Mouse (Mus musculus) left cerebral cortex, adult 2 months (tissue): ENCODE measurements around the gene Whrn. TPM values are rescaled to one million over a fixed set of nuclear protein-coding genes. Genes with fewer than 3 reads are reported as not detected.
A peak's percentile ranks its signal among the peaks of the same experiment; 100 is the strongest.

Experiments
- DNase-seq, 2 experiments: peaks; one replicate each; pipeline ENCODE4 v3.0.0; 2021 to 2022; ENCODE audit warnings: low spot score in 2 of 2, mixed read lengths in 1 of 2; ENCODE audit errors: extremely low spot score in 1 of 2
- H3K27ac ChIP-seq: fragments of 200-600 bp; 2 replicates; pipeline ENCODE4 v1.8.1; 2022
- H3K4me3 ChIP-seq: fragments of 200-600 bp; 2 replicates; pipeline ENCODE4 v1.8.1; 2022
- CTCF ChIP-seq: fragments of 200-600 bp; IDR thresholded peaks from 2 replicates; pipeline ENCODE4 v1.8.1; 2022; ENCODE audit warnings: antibody characterized with exemption, mild to moderate bottlenecking, moderate library complexity
- intact Hi-C: fragments of 180-260 bp; cut with DNase I; formaldehyde crosslinking; loops from one replicate; pipeline ENCODE4 v1.15.1; 2025
- total RNA-seq, 2 experiments: library from RNA; stranded (reverse); gene quantifications; 2 replicates each; pipeline ENCODE4 v1.2.3; 2021

Gene Whrn
- total RNA-seq, 2 experiments from 2014 or later, result 45.1 to 53.7 TPM

DNA sequence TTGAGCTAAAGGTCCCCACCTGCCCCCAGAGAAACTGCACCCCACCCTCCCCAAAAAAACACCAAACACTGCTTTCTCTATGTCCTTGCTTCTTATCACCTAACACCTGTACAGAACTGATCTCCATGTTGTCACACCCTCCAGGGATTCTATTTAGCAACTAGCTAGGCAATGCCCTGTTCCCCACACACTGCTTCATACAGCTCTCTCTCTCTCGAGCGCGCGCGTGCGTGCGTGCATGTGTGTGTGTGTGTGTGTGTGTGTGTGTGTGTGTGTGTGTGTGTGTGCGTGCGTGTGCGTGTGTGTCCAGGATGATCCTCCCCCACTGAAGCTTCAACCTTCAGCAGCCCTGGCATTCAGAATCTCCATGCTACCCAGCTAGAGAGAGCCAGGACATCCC lies 93.7 kb downstream of the Whrn start:
- intact Hi-C loops, result no loop called here
- no peak for DNase-seq
- no peak overlapping the region; the same call in 1 of the 2 replicates for H3K27ac ChIP-seq
- H3K4me3 ChIP-seq, result no peak overlapping the region; the same call in 1 of the 2 replicates
- no peak for TF ChIP-seq CTCF

DNA sequence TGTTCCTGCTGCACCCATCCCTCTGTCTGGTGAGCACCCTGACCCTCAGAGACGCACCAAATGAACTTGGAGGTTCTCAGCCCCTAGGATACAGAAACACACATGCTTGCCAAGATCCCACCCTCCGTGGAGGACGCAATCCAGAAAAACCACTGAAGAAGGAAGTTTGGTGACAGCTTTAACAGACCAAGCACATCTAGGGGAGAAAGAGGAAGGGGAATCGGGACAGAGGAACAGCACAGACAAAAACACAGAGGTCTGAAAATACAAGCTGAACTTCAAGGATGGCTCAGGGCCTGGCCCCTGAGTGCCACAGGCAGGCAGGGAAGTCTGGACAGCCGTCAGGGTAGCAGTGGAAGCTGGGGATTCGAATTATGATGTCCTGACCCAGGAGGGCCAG lies 94.2 kb downstream of the Whrn start:
- intact Hi-C loops, result no loop called here
- Histone ChIP-seq H3K4me3 (no peak overlapping the region), H3K27ac (0 out of 2 replicates have a peak overlapping the region, but pooled peaks have one; percentile 32)
- TF ChIP-seq CTCF, result no peak
- no peak for DNase-seq

DNA sequence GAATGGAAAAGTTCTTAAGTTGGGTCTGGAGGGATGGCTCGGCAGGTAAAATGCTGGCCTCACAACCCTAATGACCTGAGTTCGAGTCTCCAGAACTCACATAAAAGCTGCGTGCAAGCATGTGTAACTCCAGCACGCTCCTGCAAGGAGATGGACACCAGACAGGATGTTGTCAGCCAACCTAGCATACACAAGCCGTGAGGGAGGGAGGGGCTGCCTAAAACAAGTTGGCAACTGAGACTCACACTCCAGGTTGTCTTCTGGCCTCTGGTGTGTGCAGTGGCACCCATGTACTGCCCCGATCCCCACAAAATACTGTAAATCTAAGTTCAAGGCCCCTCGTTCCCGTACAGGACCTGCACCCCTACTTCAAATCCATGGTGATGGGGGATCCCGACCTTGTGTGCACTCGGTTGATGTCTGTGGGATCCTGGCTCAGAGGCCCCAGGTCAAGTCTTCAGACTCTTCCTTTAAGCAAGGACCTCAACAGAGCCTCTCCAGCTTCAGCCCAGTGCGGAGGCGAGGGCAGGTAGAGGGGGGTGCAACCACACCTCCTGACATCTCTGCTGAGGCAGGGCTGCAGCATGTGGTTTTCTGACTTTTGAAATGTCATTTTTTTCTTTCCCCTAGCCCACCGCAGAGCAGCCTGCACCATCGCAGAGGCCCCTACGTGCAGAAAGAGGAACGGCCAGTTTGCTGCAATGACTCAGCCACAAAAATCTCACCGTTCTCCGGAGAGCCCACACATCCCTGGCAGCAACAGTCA lies 95.1 kb downstream of the Whrn start:
- Histone ChIP-seq H3K4me3 (no peak overlapping the region), H3K27ac (no peak overlapping the region)
- TF ChIP-seq CTCF, result no peak
- intact Hi-C loops, result no loop called here
- no peak for DNase-seq

GRCm38 (mm10) chr4:63399691-63400270 lies 96.0 kb downstream of the Whrn start:
- intact Hi-C loops, result no loop called here
- no peak overlapping the region for H3K4me3 ChIP-seq
- no peak for DNase-seq
- H3K27ac ChIP-seq, result no peak overlapping the region
- no peak for TF ChIP-seq CTCF

DNA sequence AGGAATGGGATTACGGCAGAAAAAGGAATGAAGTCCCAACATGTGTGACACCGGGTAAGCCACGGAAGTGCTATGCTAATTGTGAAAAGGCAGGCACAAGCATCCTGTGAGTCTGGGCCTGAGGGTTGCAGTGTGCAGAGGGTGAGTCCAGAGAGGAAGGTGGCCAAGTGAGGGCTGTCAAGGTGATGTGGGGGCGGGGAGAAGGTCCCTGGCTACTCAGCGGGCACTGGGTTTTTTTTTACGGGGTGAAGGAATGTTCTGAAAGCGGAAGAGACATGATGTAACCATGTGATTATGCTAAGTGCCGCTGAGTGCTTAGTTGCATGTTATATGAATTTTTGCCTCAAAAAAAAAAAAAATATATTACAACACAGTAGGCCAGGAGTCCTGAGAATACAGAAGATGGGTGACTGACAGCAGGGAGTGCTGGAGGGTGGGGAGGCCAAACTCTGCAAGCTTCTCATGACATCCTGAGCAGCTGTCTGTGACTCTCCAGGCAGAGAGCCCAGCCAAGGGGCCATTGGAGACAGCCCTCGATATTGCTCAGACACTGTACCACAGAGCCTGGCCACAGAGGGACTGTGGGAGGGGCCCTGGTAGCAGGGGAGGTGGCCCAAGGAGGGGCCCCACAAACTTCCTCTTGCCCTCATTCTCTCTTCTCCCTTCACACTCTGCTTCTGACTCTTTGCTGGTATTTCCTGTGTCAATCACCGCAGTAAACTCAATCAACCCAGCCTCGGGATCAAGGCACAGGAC lies 96.8 kb downstream of the Whrn start:
- DNase-seq, result no peak
- intact Hi-C loops, result no loop called here

DNA sequence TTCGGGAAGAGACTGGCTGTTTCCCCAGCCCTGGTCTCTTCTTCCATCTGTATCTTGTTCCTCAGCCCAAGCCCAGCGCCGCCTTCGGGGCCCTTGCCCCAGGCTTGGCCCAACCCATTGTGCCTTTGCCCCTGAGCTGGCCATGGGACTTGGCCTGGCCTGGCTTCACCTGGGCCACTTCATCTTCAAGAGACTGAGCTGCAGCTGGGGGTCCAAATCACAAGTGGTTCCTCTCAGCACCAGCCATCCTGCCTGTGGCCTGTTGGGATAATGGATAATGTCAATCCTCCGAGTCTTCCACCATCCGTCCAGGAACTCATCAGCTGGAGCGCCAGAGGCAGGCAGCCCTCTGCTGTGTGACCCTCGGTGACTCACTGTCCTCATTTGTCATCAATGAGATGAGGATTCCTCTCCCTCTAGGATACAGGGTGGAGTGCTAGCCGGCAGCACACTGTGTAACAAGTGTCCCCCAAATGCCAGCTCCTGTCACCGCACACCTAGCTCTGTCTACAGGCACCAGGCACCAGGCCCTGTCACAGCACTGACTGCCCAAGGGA lies 97.7 kb downstream of the Whrn start:
- no peak for TF ChIP-seq CTCF
- Histone ChIP-seq H3K27ac (no peak overlapping the region), H3K4me3 (no peak overlapping the region)
- intact Hi-C loops, result no loop called here
- no peak for DNase-seq

More for the DNA sequence above, 96.8 kb downstream of the Whrn start:
- Histone ChIP-seq H3K27ac (no peak overlapping the region), H3K4me3 (no peak overlapping the region)
- TF ChIP-seq CTCF, result no peak

DNA sequence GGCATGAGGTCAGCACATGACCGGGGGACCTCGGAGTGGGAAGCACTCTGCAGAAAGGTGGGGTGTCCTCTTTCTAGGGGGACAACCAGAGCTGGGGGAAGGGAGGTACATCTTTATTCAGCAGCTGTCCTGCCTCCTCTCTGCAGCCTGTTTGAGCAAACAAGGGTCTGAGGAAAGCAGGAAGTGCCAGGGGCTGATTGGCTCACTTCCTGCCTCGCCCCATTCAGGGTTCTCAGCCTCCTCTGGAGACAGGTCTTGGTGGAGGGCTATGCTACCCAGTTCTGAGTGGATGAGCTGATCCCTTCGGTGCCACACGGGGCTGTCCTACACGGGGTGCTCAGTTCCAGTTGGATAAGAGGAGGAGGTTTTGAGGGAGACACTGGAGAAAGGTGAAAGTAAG lies 104.5 kb downstream of the Whrn start:
- intact Hi-C loops, result no loop called here
- no peak for TF ChIP-seq CTCF
- no peak for DNase-seq
- H3K4me3 ChIP-seq, result no peak overlapping the region
- no peak overlapping the region for H3K27ac ChIP-seq

DNA sequence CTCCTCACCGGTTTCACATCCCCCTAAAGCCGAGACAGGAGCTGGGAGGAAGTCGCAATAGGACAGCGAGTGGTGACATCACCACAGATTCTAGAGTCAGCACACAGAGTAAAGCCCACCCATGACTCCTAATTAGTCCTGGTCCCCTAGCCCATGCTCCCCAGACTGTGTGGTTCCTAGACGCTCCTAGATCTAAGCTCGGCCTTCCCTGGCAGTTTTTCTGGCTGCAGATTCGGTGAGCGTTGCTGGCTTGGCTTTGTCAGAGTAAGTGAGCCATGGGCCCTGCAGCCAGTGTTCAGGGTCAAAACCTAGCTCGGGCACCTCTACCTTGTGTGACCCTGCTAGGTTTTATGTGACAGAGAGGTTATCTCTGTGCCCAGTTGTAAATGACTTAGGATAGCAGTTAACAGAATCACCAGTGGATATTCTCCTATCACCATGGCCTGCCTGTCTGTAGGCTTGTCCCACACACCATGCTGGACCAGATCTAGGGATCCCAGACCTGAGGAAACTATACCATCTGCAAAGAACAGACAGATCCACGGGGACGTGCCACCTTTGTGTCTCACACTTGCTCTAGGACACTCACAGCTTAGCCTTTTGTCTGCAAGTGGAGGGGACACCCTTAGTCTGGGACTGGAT lies 105.8 kb downstream of the Whrn start:
- Histone ChIP-seq H3K27ac (no peak overlapping the region), H3K4me3 (no peak overlapping the region)
- TF ChIP-seq CTCF, result no peak
- intact Hi-C loops, result no loop called here
- DNase-seq, result no peak

GRCm38 (mm10) chr4:63389121-63389886 lies 106.5 kb downstream of the Whrn start:
- H3K4me3 ChIP-seq, result no peak overlapping the region
- DNase-seq, result no peak
- no peak overlapping the region for H3K27ac ChIP-seq
- intact Hi-C loops, result no loop called here
- TF ChIP-seq CTCF, result no peak

- H3K4me3 ChIP-seq, result no peak overlapping the region
Measured at GRCm38 (mm10) chr4:63388029-63388428, 107.8 kb downstream of the Whrn start.

DNA sequence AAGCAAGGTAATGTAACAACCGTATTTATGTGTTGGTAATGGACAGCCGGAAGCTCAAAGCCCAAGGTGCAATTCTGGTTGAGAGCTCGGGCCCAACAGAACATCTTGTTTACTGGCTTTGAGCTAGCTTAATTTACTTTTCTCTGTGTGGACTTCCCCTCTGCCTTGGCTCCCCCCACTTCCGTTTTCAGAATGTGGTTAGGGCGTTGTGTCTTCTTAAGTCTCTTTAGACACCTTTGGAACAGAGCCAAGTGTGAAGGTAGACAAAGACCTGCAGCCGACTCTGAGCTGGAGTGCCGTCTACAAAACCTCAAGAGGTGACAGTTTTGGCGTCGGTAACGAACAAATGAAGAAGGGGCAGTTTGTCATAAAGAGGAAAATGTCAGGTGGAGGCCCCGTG lies 110.0 kb downstream of the Whrn start:
- intact Hi-C loops, result no loop called here
- no peak overlapping the region for H3K27ac ChIP-seq
- H3K4me3 ChIP-seq, result no peak overlapping the region
- TF ChIP-seq CTCF, result no peak
- no peak for DNase-seq

More at GRCm38 (mm10) chr4:63388029-63388428, 107.8 kb downstream of the Whrn start:
- no peak for TF ChIP-seq CTCF
- DNase-seq, result no peak
- intact Hi-C loops, result no loop called here
- H3K27ac ChIP-seq, result no peak overlapping the region
